Mouse (Mus musculus) stomach, embryonic 15.5 days (tissue): ENCODE measurements around the gene Macrod2. TPM values are rescaled to one million over a fixed set of nuclear protein-coding genes. Genes with fewer than 3 reads are reported as not detected.

Source experiments
- ATAC-seq: fragments of 200-750 bp; cut with Nextera tagmentation; 2 replicates; pipeline ENCODE4 v1.8.0; 2017; ENCODE audit warnings: low read depth, moderate number of reproducible peaks, moderate TSS enrichment; ENCODE audit not compliant: insufficient read depth, low FRiP score
- H3K27ac ChIP-seq: fragments of 300-500 bp; sonication (generic); 2 replicates; pipeline ENCODE4 v1.5.1; 2015; ENCODE audit warnings: mild to moderate bottlenecking, inconsistent platforms
- H3K27me3 ChIP-seq: fragments of 300-500 bp; sonication (generic); replicated peaks from 2 replicates; pipeline ENCODE4 v1.6.1; 2015; ENCODE audit warnings: inconsistent platforms
- H3K36me3 ChIP-seq: fragments of 300-500 bp; sonication (generic); 2 replicates; pipeline ENCODE4 v1.6.1; 2015; ENCODE audit warnings: inconsistent platforms
- H3K4me1 ChIP-seq: fragments of 300-500 bp; sonication (generic); 2 replicates; pipeline ENCODE4 v1.6.1; 2015; ENCODE audit warnings: inconsistent platforms
- H3K4me2 ChIP-seq: fragments of 300-500 bp; sonication (generic); 2 replicates; pipeline ENCODE4 v1.6.1; 2015; ENCODE audit warnings: mild to moderate bottlenecking, inconsistent platforms
- H3K4me3 ChIP-seq: fragments of 300-500 bp; sonication (generic); replicated peaks from 2 replicates; pipeline ENCODE4 v1.5.1; 2015; ENCODE audit warnings: inconsistent platforms
- H3K9ac ChIP-seq: fragments of 300-500 bp; sonication (generic); 2 replicates; pipeline ENCODE4 v1.6.1; 2015; ENCODE audit warnings: inconsistent platforms
- H3K9me3 ChIP-seq: fragments of 300-500 bp; sonication (generic); 2 replicates; pipeline ENCODE4 v1.6.1; 2016; ENCODE audit warnings: inconsistent platforms
- WGBS: fragments of 180-500 bp; shearing (Covaris S2); methylation state at CpG from one replicate; pipeline ENCODE4 v1.1.7; 2015; 5-methylcytosine and 5-hydroxymethylcytosine counted together
- polyA plus RNA-seq: library from polyadenylated mRNA; unstranded; fragments of >200 nt; fragmentation: Nextera tagmentation; extraction: Ambion mirVana; gene quantifications from 2 replicates; pipeline ENCODE4 v1.2.1, GENCODE M21; 2015

Macrod2 gene
- polyA plus RNA-seq, 1 experiment from 2014 or later, result 40.8 TPM

- no peak overlapping the region for H3K4me2 ChIP-seq
- no peak overlapping the region for H3K4me3 ChIP-seq
- no peak overlapping the region for H3K9ac ChIP-seq
- WGBS, result 71% methylated on average over 4 of the region's 4 CpGs
- no peaks in the 10 kb centered on the region for H3K4me1 ChIP-seq
- H3K9me3 ChIP-seq, result no peaks in the 10 kb centered on the region
- ATAC-seq, result no peak
- H3K36me3 ChIP-seq, result no peaks in the 10 kb centered on the region
- H3K27me3 ChIP-seq, result no peaks in the 10 kb centered on the region
- H3K27ac ChIP-seq, result no peak overlapping the region
These were observed 379.8 kb downstream of the Macrod2 start for GRCm38 (mm10) chr2:140774808-140775370.

- no peaks in the 10 kb centered on the region for H3K9me3 ChIP-seq
- ATAC-seq, result peak; percentile 73
- no peaks in the 10 kb centered on the region for H3K4me1 ChIP-seq
- H3K27ac ChIP-seq, result no peak overlapping the region
- no peaks in the 10 kb centered on the region for H3K27me3 ChIP-seq
- no peaks in the 10 kb centered on the region for H3K36me3 ChIP-seq
- H3K4me3 ChIP-seq, result no peak overlapping the region
- WGBS, result 43% methylated on average over 8 of the region's 8 CpGs
- no peak overlapping the region for H3K9ac ChIP-seq
- no peak overlapping the region for H3K4me2 ChIP-seq
These were observed 380.5 kb downstream of the Macrod2 start for GRCm38 (mm10) chr2:140775448-140776101.

DNA sequence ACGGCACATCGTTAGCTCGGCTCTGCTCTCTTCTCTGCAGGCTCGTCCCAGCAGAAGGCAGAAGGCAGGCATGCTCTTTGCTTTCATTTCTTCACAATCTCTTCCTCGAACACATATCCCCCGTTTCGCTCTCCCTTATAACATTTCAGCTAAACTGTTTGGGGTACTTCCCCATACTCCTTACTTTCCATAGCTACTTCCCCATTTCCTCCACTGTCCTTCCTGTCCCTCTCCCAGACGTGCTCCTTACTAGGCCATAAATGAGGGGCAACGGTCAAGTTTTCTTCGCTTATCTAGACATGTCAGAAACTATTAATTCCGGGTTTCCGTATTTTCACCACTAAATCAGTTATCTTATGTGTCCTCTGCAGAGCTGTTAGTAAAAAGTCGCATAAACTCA is 383.1 kb downstream of the Macrod2 start:
- H3K9ac ChIP-seq, result no peak overlapping the region
- 74% methylated on average over 13 of the region's 13 CpGs for WGBS
- H3K9me3 ChIP-seq, result no peaks in the 10 kb centered on the region
- H3K27me3 ChIP-seq, result no peaks in the 10 kb centered on the region
- H3K27ac ChIP-seq, result no peak overlapping the region
- H3K4me2 ChIP-seq, result no peak overlapping the region
- H3K36me3 ChIP-seq, result no peaks in the 10 kb centered on the region
- no peaks in the 10 kb centered on the region for H3K4me1 ChIP-seq
- no peak for ATAC-seq
- no peak overlapping the region for H3K4me3 ChIP-seq

- Histone ChIP-seq H3K36me3 (no peaks in the 10 kb centered on the region), H3K9me3 (no peaks in the 10 kb centered on the region), H3K27me3 (no peaks in the 10 kb centered on the region), H3K27ac (no peak overlapping the region), H3K4me2 (no peak overlapping the region), H3K4me1 (no peaks in the 10 kb centered on the region), H3K9ac (no peak overlapping the region), H3K4me3 (no peak overlapping the region)
- 68% methylated on average over 1 of the region's 1 CpGs for WGBS
- no peak for ATAC-seq
These were observed 387.9 kb downstream of the Macrod2 start for GRCm38 (mm10) chr2:140783041-140783440.

GRCm38 (mm10) chr2:140784626-140785025 is 389.5 kb downstream of the Macrod2 start:
- Histone ChIP-seq H3K4me2 (no peak overlapping the region), H3K9me3 (no peaks in the 10 kb centered on the region), H3K4me1 (no peaks in the 10 kb centered on the region), H3K27me3 (no peaks in the 10 kb centered on the region), H3K27ac (no peak overlapping the region), H3K4me3 (no peak overlapping the region), H3K9ac (no peak overlapping the region), H3K36me3 (no peaks in the 10 kb centered on the region)
- ATAC-seq, result no peak
- 87% methylated on average over 2 of the region's 2 CpGs for WGBS

DNA sequence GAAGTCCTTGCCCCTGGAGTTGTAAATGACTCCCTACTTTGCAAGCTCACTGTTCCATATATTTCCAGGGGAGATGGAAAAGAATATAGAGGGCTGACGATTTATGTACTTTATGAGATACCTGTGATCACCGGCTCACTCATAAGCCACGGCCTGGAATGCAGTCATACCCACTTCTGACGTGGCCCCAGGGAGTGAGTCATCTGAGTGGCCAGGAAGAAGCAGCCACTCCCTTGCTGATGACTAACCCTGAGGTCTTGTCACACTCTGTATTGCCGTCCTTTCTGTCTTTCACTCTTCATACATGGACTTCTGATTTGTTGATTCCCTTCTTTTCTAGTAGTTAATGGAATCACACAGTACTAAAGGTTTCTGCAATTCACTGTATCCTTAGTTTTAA is 395.3 kb downstream of the Macrod2 start:
- no peak overlapping the region for H3K4me3 ChIP-seq
- H3K4me2 ChIP-seq, result no peak overlapping the region
- no peak overlapping the region for H3K9ac ChIP-seq
- no peaks in the 10 kb centered on the region for H3K36me3 ChIP-seq
- WGBS, result 56% methylated on average over 5 of the region's 5 CpGs
- no peak overlapping the region for H3K27ac ChIP-seq
- no peaks in the 10 kb centered on the region for H3K9me3 ChIP-seq
- H3K4me1 ChIP-seq, result no peaks in the 10 kb centered on the region
- ATAC-seq, result peak; percentile 77
- no peaks in the 10 kb centered on the region for H3K27me3 ChIP-seq

DNA sequence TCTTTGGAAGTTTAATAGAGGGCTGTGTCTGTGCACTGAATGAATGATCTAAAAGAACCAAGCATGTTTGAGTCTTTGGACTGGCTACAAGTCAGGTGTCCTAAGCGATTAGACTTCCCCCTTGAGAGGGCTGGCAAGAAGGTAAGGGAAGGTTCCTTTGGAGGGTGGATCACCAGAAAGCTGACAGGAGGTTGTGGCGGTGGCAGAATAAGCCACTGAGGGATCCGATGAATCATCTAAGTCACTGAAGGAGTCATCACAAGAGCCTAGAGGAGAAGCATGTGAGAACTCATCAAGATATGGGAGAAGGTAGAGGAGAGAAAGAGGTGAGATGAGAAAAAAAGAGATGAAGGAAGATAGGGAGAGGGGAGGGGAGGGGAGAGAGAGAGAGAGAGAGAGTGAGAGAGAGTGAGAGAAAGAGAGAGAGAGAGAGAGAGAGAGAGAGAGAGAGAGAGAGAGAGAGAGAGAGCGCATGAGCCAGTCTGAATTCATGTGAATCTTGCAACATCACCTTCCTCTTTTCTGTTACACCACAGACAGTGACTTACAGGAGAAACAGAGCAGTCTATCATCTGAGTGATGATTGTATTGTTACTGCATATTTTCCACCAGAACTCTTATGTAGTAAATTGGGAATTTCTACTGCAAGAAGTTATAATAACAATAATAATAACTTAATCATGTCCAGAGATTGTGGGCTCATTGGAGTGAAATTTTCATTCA is 398.9 kb downstream of the Macrod2 start:
- no peak overlapping the region for H3K4me3 ChIP-seq
- H3K27ac ChIP-seq, result no peak overlapping the region
- H3K4me2 ChIP-seq, result no peak overlapping the region
- WGBS, result 81% methylated on average over 4 of the region's 4 CpGs
- no peak overlapping the region for H3K9ac ChIP-seq
- no peak for ATAC-seq
- H3K36me3 ChIP-seq, result no peaks in the 10 kb centered on the region
- no peaks in the 10 kb centered on the region for H3K4me1 ChIP-seq
- H3K9me3 ChIP-seq, result no peaks in the 10 kb centered on the region
- no peaks in the 10 kb centered on the region for H3K27me3 ChIP-seq

DNA sequence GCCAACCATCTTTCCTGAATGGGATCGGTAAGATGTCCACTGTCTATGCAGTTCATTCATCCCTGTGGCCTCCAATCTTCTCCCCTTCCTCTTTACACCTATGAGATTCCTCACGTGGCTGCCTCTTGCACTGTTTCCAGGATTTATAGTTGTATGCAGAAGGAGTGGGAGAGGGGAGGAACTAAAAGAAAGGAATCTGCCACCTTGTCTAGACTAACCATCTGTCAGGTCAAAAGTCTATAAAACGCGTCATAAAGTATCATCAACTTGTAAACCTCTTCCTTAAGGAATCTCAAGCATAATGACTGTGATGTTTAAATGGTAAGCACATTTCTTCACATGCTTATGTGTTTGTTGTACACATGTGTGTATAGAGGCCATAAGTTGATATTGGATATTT is 416.6 kb downstream of the Macrod2 start:
- no peak overlapping the region for H3K4me2 ChIP-seq
- H3K4me3 ChIP-seq, result no peak overlapping the region
- H3K4me1 ChIP-seq, result no peaks in the 10 kb centered on the region
- no peak overlapping the region for H3K27ac ChIP-seq
- no peaks in the 10 kb centered on the region for H3K36me3 ChIP-seq
- H3K27me3 ChIP-seq, result no peaks in the 10 kb centered on the region
- H3K9ac ChIP-seq, result no peak overlapping the region
- WGBS, result 83% methylated on average over 4 of the region's 4 CpGs
- no peak for ATAC-seq
- H3K9me3 ChIP-seq, result no peaks in the 10 kb centered on the region

DNA sequence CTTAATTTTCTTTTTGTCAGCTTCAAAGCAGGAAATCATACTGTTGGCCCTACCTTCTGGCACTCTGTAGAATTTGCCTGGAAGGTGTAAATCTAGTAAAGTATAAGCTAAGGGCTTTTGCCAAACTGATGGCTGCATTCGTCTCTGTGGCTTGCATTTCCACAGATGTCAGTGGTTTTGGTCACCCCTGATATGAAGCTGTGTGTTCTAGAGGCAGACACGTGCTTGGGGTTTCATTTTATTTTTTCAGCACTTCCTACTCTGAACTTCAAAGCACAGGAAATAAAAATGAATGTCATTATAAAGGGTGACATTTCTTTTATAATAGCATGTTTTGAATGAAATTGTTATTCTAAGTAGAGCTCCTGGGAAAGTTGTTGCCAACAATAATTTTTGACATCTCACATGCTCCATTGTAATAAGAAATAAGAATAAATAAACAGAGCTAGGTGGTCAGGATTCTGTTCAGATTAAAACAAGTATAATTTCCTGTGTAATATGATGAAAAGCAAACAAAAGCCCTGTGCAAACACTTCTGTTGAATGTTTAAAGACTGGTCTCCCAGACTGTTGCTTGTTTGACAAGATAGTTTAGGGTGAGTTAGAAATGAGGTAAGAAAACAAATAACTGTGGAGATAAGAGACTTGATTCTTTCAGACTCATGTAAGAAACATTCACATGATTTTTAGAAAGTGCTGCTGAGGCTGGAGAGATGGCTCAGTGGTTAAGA is 424.4 kb downstream of the Macrod2 start:
- no peaks in the 10 kb centered on the region for H3K27me3 ChIP-seq
- no peak overlapping the region for H3K4me2 ChIP-seq
- no peak overlapping the region for H3K4me3 ChIP-seq
- peak; percentile 43 for ATAC-seq
- 14% methylated on average over 2 of the region's 2 CpGs for WGBS
- H3K9me3 ChIP-seq, result no peaks in the 10 kb centered on the region
- H3K36me3 ChIP-seq, result no peaks in the 10 kb centered on the region
- no peak overlapping the region for H3K27ac ChIP-seq
- no peaks in the 10 kb centered on the region for H3K4me1 ChIP-seq
- no peak overlapping the region for H3K9ac ChIP-seq

DNA sequence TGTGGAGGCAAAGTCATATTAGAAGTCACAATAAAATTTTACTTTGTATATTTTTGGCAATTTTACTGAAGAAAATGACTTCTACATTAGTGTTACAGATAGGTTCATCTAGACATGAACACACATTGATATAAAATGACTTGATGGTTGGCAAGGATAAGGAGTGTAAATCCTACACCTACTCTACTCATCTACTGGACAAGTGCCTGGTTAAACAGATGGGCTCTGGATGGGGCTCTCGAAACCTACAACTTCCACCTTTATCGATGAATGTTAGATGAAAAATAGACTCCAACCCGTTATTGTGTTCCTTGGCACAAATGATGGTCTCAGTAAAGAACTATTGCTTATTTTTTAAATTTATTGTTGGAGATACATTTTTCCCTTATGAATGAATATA is 427.3 kb downstream of the Macrod2 start:
- Histone ChIP-seq H3K4me2 (no peak overlapping the region), H3K27me3 (no peaks in the 10 kb centered on the region), H3K4me3 (no peak overlapping the region), H3K9ac (no peak overlapping the region), H3K27ac (no peak overlapping the region), H3K9me3 (no peaks in the 10 kb centered on the region), H3K36me3 (no peaks in the 10 kb centered on the region), H3K4me1 (no peaks in the 10 kb centered on the region)
- ATAC-seq, result no peak
- WGBS, result 87% methylated on average over 3 of the region's 3 CpGs

- Histone ChIP-seq H3K4me2 (no peak overlapping the region), H3K9ac (no peak overlapping the region), H3K36me3 (no peaks in the 10 kb centered on the region), H3K27me3 (no peaks in the 10 kb centered on the region), H3K9me3 (no peaks in the 10 kb centered on the region), H3K4me1 (no peaks in the 10 kb centered on the region), H3K4me3 (no peak overlapping the region), H3K27ac (no peak overlapping the region)
- no peak for ATAC-seq
- WGBS, result 59% methylated on average over 2 of the region's 2 CpGs
These were observed 431.1 kb downstream of the Macrod2 start for GRCm38 (mm10) chr2:140826241-140826640.

DNA sequence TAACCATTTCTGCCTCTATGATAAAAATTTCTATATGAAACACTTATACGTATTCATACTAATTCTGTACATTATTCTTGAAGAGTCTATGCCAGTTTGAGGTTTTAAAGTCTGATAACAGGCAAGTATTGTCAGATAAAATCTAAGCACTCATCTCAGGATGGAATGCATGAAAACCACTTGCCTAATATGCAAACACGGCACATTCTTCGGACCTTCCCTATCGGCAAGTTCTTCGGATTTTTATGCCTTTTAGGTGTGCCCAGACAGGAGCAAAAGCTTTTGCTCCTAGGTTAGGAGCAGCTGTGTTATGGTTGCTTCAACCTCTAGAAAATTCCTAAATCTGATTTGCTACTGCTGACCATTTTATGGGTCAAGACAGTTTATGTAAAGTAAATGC is 433.8 kb downstream of the Macrod2 start:
- H3K27ac ChIP-seq, result no peak overlapping the region
- ATAC-seq, result no peak
- H3K4me2 ChIP-seq, result no peak overlapping the region
- no peak overlapping the region for H3K9ac ChIP-seq
- no peak overlapping the region for H3K4me3 ChIP-seq
- 63% methylated on average over 5 of the region's 5 CpGs for WGBS
- no peaks in the 10 kb centered on the region for H3K9me3 ChIP-seq
- H3K27me3 ChIP-seq, result no peaks in the 10 kb centered on the region
- H3K36me3 ChIP-seq, result no peaks in the 10 kb centered on the region
- H3K4me1 ChIP-seq, result no peaks in the 10 kb centered on the region
